Mouse (Mus musculus): ENCODE measurements around the gene Sdsl. TPM values are rescaled to one million over a fixed set of nuclear protein-coding genes. Genes with fewer than 3 reads are reported as not detected.
A peak's percentile ranks its signal among the peaks of the same experiment; 100 is the strongest.

Gene Sdsl
- polyA plus RNA-seq, 2 experiments, result 0.61 to 1.2 TPM

DNA sequence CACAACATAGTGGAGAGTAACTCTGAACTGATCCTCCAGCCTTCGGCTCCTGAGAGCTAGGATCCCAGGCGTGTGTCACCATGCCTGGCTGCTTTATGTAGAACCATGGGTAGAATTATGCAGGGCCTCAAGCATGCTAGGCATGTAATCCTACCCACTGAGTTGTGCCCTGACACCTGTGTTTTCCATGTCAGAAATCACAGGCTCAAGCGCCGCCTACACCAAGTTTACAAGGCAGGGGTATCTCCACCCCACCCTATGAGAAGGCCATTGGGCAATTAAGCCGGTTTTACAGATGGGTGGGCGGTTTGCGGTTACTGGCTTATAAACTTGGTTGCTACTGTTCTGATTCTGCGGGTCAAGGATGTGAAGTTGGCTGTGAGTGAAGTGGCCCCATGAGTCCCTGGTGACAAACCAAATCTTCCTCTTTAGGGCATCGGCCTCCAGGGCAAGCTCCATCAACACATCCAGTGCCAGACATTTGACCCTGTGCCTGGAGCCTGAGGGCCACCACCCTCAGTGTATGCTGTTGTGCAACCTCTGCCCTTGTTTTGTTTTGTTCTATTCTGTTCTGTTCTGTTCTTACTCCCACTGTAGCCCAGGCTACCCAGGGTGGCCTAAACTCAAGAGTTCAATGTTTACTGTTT, 41.5 kb upstream of the Sdsl start:
- H3K27ac ChIP-seq (replicated peaks; ENCODE audit: low read depth, low read length), result no peak overlapping the region
- H3K36me3 ChIP-seq (ENCODE audit: control insufficient read depth, insufficient read depth, low read length), result no peaks in the 10 kb centered on the region
- H3K9ac ChIP-seq (ENCODE audit: low read depth, low read length, severe bottlenecking), result no peak overlapping the region
- ATAC-seq (ENCODE audit: low FRiP score, low read depth) (peak; percentile 16; the same call in 1 of the 2 replicates), DNase-seq (ENCODE audit: low spot score) (peak; percentile 20)
- 37% methylated on average over 9 of the region's 9 CpGs for WGBS
- no peaks in the 10 kb centered on the region for H3K27me3 ChIP-seq (ENCODE audit: control insufficient read depth, insufficient read depth, low read length)
- TF ChIP-seq POLR2A (IDR thresholded peaks at IDR 0.05; ENCODE audit: borderline replicate concordance, extremely low read depth, insufficient read depth, insufficient read length), result no peak
- H3K9me3 ChIP-seq (ENCODE audit: control insufficient read depth, low read length), result no peaks in the 10 kb centered on the region
- no peak overlapping the region for H3K4me3 ChIP-seq (replicated peaks; ENCODE audit: low read length)
- peaks cover 36% of the 10 kb centered on the region for H3K4me1 ChIP-seq (ENCODE audit: control insufficient read depth, insufficient read depth, low read length)
- H3K4me2 ChIP-seq (replicated peaks; ENCODE audit: low read depth, low read length, severe bottlenecking), result no peak overlapping the region

DNA sequence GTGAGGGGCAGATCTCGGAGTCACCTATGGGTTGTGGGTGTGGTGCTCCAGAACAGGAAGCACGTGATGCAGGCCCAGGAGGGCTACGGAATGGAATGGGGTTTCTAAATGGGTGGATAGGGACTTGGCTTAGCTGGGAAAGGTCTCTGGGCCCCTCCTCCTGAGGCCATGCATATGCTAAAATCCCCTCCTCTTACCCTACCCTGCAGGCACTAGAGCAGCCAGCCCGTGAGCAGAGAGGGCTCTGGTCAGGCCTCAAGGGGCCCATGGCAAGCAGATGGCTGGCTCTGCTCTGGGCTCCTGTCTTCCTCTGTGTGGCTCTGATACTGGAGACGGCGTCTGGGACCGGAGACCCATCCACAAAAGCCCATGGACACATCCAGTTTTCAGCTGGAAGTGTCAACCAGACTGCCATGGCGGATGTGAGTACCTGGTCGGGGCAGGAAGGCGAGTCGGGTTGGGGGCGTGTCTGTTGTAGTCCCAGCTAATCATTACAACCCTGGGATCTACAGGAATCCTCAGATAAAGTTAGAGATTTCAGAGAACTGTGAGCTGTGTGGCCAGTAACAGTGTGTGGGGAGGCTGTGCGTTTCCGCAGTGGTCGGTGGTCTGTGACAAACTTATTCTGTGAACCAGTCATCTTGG, 40.4 kb upstream of the Sdsl start:
- Histone ChIP-seq H3K4me1 (ENCODE audit: control insufficient read depth, insufficient read depth, low read length) (peaks cover 36% of the 10 kb centered on the region), H3K9ac (ENCODE audit: low read depth, low read length, severe bottlenecking) (no peak overlapping the region), H3K36me3 (ENCODE audit: control insufficient read depth, insufficient read depth, low read length) (no peaks in the 10 kb centered on the region), H3K27me3 (ENCODE audit: control insufficient read depth, insufficient read depth, low read length) (no peaks in the 10 kb centered on the region), H3K9me3 (ENCODE audit: control insufficient read depth, low read length) (no peaks in the 10 kb centered on the region), H3K4me2 (replicated peaks; ENCODE audit: low read depth, low read length, severe bottlenecking) (no peak overlapping the region), H3K4me3 (replicated peaks; ENCODE audit: low read length) (no peak overlapping the region), H3K27ac (replicated peaks; ENCODE audit: low read depth, low read length) (no peak overlapping the region)
- no peak for DNase-seq (ENCODE audit: low spot score)
- ATAC-seq (ENCODE audit: low FRiP score, low read depth), result no peak
- TF ChIP-seq POLR2A (IDR thresholded peaks at IDR 0.05; ENCODE audit: borderline replicate concordance, extremely low read depth, insufficient read depth, insufficient read length), result no peak
- 41% methylated on average over 15 of the region's 15 CpGs for WGBS

DNA sequence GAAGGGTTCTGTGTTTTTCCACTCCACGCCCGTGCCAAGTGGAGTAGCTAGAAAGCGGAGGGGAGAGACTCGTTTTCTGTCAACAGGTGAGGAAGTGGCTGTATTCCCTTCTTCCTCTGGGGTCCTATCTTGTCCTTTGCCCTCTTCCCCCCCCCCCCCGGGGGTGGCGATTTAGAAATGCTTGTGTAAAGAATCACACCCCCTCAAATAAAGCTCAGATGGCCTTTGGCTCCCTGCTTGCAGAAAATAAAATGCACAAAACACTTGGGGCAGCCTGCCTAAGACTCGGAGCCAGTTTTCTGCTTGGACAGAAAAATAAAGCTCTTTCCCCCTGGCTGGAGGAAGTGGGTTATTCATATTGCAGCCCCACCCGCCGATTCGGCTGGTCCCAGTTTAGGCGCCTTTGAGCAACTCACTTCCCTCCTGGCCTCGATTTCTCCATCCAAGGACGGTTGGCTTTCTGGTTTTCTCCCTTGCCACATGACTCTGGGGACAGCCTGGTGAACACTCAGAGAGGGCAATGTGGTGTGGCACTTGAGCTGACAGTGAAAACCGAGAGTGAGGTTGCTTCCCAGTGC, 39.1 kb upstream of the Sdsl start:
- Histone ChIP-seq H3K4me1 (ENCODE audit: control insufficient read depth, insufficient read depth, low read length) (peaks cover 36% of the 10 kb centered on the region), H3K27ac (replicated peaks; ENCODE audit: low read depth, low read length) (no peak overlapping the region), H3K9me3 (ENCODE audit: control insufficient read depth, low read length) (no peaks in the 10 kb centered on the region), H3K27me3 (ENCODE audit: control insufficient read depth, insufficient read depth, low read length) (no peaks in the 10 kb centered on the region), H3K4me3 (replicated peaks; ENCODE audit: low read length) (peak overlapping the region; percentile 47), H3K9ac (ENCODE audit: low read depth, low read length, severe bottlenecking) (no peak overlapping the region), H3K4me2 (replicated peaks; ENCODE audit: low read depth, low read length, severe bottlenecking) (peak overlapping the region; percentile 58), H3K36me3 (ENCODE audit: control insufficient read depth, insufficient read depth, low read length) (no peaks in the 10 kb centered on the region)
- TF ChIP-seq POLR2A (IDR thresholded peaks at IDR 0.05; ENCODE audit: borderline replicate concordance, extremely low read depth, insufficient read depth, insufficient read length), result no peak
- no peak for ATAC-seq (ENCODE audit: low FRiP score, low read depth)
- DNase-seq (ENCODE audit: low spot score), result no peak
- WGBS, result 29% methylated on average over 13 of the region's 14 CpGs

DNA sequence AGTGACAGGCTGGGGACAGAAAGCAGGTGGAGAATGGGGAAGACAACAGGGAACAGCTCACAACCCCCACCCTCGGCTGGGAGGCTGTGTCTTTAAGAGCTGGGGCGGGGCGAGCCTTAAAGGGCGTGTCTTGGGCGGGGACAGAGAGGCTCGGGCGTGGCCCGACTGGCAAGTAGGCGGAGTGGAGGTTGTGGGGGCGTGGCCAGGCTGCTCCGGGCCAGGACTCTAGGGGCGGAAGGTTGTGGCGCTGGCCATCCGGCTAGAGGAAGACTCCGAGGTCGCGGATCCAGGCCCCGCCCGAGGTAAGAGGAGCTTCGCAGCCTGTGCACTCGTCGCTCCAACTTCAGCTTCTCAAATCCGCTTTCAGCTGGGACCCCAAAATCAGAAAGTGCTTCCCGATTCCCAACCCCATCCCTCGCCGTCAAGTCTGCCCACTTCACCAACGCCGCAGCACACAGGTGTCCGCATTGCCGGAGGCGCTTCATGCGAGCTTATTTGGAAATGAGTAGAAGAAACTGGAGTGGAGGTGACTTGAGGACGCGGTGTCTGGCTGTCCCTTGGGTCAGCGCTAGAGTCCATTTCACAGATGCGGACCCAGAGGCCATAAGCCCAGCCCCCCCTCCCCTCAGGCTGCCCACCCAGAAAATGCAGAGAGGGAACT, 38.5 kb upstream of the Sdsl start, which contains the start of gene Slc8b1:
Gene Slc8b1, plus strand, starts transcription at position 187 of the 661 bp plus-strand sequence.
- H3K9me3 ChIP-seq (ENCODE audit: control insufficient read depth, low read length), result no peaks in the 10 kb centered on the region
- H3K4me1 ChIP-seq (ENCODE audit: control insufficient read depth, insufficient read depth, low read length), result peaks cover 32% of the 10 kb centered on the region
- peak within 1 kb of the TSS; percentile 46 for H3K9ac ChIP-seq (ENCODE audit: low read depth, low read length, severe bottlenecking)
- DNase-seq (ENCODE audit: low spot score) (peak; percentile 89), ATAC-seq (ENCODE audit: low FRiP score, low read depth) (peak; percentile 85)
- no peak for TF ChIP-seq POLR2A (IDR thresholded peaks at IDR 0.05; ENCODE audit: borderline replicate concordance, extremely low read depth, insufficient read depth, insufficient read length)
- H3K36me3 ChIP-seq (ENCODE audit: control insufficient read depth, insufficient read depth, low read length), result no peaks in the 10 kb centered on the region
- no peaks in the 10 kb centered on the region for H3K27me3 ChIP-seq (ENCODE audit: control insufficient read depth, insufficient read depth, low read length)
- under 1% methylated on average over 31 of the region's 36 CpGs for WGBS
- H3K4me3 ChIP-seq (replicated peaks; ENCODE audit: low read length), result peak within 1 kb of the TSS; percentile 47
- H3K4me2 ChIP-seq (replicated peaks; ENCODE audit: low read depth, low read length, severe bottlenecking), result peak within 1 kb of the TSS; percentile 58
- no peak within 1 kb of the TSS for H3K27ac ChIP-seq (replicated peaks; ENCODE audit: low read depth, low read length)

DNA sequence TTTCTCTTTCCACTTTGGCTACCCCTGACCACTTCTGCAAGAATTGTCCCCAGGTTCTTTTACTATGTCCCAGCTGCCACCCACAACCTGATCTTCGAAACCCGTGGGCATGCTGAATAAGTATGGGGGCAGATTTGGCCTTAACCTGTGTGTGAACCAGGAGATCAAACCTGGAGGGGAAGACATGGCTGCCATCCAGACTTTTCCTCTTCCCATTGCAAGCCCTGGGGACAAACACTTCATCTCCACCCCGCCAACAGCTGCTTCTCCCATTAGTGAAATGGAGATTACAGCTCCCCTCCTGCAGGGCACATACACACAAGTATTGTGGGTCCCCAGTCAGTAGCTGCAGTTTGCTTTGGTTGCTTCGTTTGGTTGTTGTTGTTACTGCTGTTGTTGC, 34.7 kb upstream of the Sdsl start:
- ATAC-seq (ENCODE audit: low FRiP score, low read depth) (no peak), DNase-seq (ENCODE audit: low spot score) (no peak)
- H3K27ac ChIP-seq (replicated peaks; ENCODE audit: low read depth, low read length), result no peak overlapping the region
- peaks cover 16% of the 10 kb centered on the region for H3K4me1 ChIP-seq (ENCODE audit: control insufficient read depth, insufficient read depth, low read length)
- H3K4me2 ChIP-seq (replicated peaks; ENCODE audit: low read depth, low read length, severe bottlenecking), result no peak overlapping the region
- no peaks in the 10 kb centered on the region for H3K9me3 ChIP-seq (ENCODE audit: control insufficient read depth, low read length)
- H3K4me3 ChIP-seq (replicated peaks; ENCODE audit: low read length), result no peak overlapping the region
- no peaks in the 10 kb centered on the region for H3K36me3 ChIP-seq (ENCODE audit: control insufficient read depth, insufficient read depth, low read length)
- TF ChIP-seq POLR2A (IDR thresholded peaks at IDR 0.05; ENCODE audit: borderline replicate concordance, extremely low read depth, insufficient read depth, insufficient read length), result no peak
- H3K9ac ChIP-seq (ENCODE audit: low read depth, low read length, severe bottlenecking), result no peak overlapping the region
- 57% methylated on average over 4 of the region's 4 CpGs for WGBS
- no peaks in the 10 kb centered on the region for H3K27me3 ChIP-seq (ENCODE audit: control insufficient read depth, insufficient read depth, low read length)

Data from limb, embryonic 14.5 days (tissue).